Mouse (Mus musculus): ENCODE measurements around the gene Smap1. TPM values are rescaled to one million over a fixed set of nuclear protein-coding genes. Genes with fewer than 3 reads are reported as not detected.

Smap1 gene
- polyA plus RNA-seq, 1 experiment from 2014 or later, result 41.7 TPM

DNA sequence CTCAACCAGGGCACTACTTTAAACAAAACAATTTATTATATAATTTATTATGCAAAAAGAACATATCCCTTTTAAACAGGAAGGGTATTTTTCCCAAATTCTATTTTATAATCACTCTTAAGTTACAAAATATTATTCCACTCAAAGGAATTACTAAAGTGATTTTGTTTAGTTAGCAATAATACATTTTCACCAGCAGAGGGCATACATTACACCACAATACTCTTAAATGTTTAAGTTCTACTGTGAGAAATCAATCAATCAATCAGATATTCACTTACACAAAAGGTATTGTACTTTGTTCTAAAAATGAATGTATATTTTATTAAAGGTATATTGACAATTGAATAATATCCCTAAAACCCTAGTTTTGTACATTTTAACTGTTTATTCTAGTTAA is 16.0 kb downstream of the Smap1 start:
- ATAC-seq (replicated peaks; ENCODE audit: low FRiP score), result no peak

DNA sequence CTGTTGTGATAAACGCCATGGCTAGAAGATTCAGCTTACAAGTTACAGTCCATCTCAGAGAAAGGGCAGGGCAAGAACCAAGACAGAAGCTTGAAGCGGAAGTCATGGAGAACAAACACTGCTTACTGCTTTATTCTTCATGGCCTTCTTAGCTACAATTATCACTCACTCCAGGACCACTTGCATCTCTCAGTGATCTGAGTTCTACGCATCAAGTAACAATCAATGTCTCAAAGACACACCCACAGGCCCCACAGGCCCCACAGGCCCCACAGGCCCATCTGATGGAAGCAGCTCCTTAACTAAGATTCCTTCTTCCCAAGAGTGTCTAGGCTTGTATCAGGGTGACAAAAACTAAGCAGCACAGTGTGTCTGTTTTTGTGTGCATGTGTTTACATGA is 18.8 kb downstream of the Smap1 start:
- Histone ChIP-seq H3K27ac (no peak overlapping the region), H3K27me3 (no peaks in the 10 kb centered on the region), H3K36me3 (no peaks in the 10 kb centered on the region), H3K4me3 (replicated peaks) (no peak overlapping the region), H3K9me3 (replicated peaks) (no peaks in the 10 kb centered on the region), H3K4me2 (no peak overlapping the region), H3K4me1 (0 out of 2 replicates have a peak, but pooled peaks cover 2% of the 10 kb centered on the region), H3K9ac (no peak overlapping the region)
- 88% methylated on average over 3 of the region's 3 CpGs for WGBS
- no peak for ATAC-seq (replicated peaks; ENCODE audit: low FRiP score)

More for the DNA sequence above, 16.0 kb downstream of the Smap1 start:
- Histone ChIP-seq H3K36me3 (0 out of 2 replicates have a peak, but pooled peaks cover 2% of the 10 kb centered on the region), H3K4me3 (replicated peaks) (no peak overlapping the region), H3K9me3 (replicated peaks) (no peaks in the 10 kb centered on the region), H3K27me3 (no peaks in the 10 kb centered on the region), H3K27ac (no peak overlapping the region), H3K4me2 (no peak overlapping the region), H3K4me1 (0 out of 2 replicates have a peak, but pooled peaks cover 2% of the 10 kb centered on the region), H3K9ac (no peak overlapping the region)

DNA sequence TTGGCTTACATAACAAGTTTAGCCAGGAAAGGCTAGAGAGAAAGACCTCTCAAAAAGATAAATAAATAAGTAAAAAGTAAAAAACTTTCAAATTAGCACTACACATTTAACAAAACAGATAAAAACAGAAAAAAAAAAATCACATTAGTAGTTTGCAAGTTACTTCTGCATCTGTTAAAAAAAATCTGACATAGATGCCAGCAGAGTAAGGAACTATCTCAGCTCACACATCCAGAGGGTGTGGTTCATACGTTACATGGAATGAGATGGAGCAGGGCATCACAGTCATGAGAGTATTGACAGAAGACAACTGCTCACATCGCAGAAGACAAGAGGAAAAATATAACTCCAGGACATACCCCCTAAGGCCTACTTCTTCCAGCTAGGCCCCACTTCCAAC is 19.4 kb downstream of the Smap1 start:
- no peaks in the 10 kb centered on the region for H3K27me3 ChIP-seq
- no peak overlapping the region for H3K27ac ChIP-seq
- no peak for ATAC-seq (replicated peaks; ENCODE audit: low FRiP score)
- 0 out of 2 replicates have a peak, but pooled peaks cover 2% of the 10 kb centered on the region for H3K4me1 ChIP-seq
- H3K4me3 ChIP-seq (replicated peaks), result no peak overlapping the region
- 82% methylated on average over 2 of the region's 2 CpGs for WGBS
- H3K36me3 ChIP-seq, result no peaks in the 10 kb centered on the region
- H3K9me3 ChIP-seq (replicated peaks), result no peaks in the 10 kb centered on the region
- no peak overlapping the region for H3K4me2 ChIP-seq
- H3K9ac ChIP-seq, result no peak overlapping the region

DNA sequence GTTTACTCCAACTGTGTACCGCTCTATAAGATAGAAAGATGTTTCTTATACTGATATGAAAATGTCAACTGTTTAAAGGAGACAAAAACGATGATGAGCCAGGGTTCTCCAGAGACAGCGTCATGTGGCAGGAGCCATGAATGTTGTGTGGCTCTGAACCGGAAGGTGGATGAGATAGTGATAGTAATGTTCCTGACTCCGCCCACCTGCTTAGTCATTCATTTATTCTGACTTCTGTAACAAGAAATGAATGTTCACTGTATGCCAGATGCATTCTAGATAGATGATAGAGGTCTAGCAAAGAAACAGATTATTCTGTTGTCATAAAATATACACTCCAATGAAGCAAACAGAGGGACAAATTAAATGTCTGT is 22.5 kb downstream of the Smap1 start:
- WGBS, result 86% methylated on average over 5 of the region's 5 CpGs
- no peaks in the 10 kb centered on the region for H3K36me3 ChIP-seq
- no peak for ATAC-seq (replicated peaks; ENCODE audit: low FRiP score)
- no peak overlapping the region for H3K27ac ChIP-seq
- H3K4me1 ChIP-seq, result 0 out of 2 replicates have a peak, but pooled peaks cover 2% of the 10 kb centered on the region
- H3K27me3 ChIP-seq, result no peaks in the 10 kb centered on the region
- no peaks in the 10 kb centered on the region for H3K9me3 ChIP-seq (replicated peaks)
- H3K4me3 ChIP-seq (replicated peaks), result no peak overlapping the region
- no peak overlapping the region for H3K4me2 ChIP-seq
- H3K9ac ChIP-seq, result no peak overlapping the region

DNA sequence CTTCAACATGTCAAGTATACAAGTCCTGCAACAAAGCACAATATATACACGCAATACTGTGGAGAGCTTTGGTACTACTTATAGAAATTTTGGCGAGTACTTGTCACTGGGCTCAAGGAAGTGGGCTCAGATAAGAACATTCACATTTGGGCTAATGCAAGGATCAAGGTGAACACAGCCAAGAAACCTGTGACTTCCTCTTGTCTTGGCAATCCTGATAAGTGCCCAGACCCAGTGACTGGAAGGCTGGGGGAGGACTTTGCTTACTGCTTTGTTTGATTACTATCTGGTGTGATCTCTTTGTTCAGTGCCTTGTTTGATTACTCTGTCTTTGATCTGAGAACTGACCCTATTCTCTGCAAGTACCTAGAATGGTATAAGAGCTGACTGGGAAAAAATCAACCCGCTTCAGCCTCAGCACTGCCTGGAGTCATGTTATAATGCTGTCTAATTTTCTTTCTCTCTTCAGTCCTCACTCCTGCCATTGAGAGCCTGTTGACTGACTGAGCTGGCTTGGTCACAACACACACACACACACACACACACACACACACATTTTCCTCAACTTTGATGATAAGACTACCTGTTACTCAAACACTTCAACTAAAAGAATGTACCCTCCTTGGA is 23.0 kb downstream of the Smap1 start:
- Histone ChIP-seq H3K4me3 (replicated peaks) (no peak overlapping the region), H3K9ac (no peak overlapping the region), H3K27me3 (no peaks in the 10 kb centered on the region), H3K27ac (no peak overlapping the region), H3K9me3 (replicated peaks) (no peaks in the 10 kb centered on the region), H3K36me3 (no peaks in the 10 kb centered on the region), H3K4me2 (no peak overlapping the region), H3K4me1 (0 out of 2 replicates have a peak, but pooled peaks cover 2% of the 10 kb centered on the region)
- no peak for ATAC-seq (replicated peaks; ENCODE audit: low FRiP score)
- 86% methylated on average over 3 of the region's 3 CpGs for WGBS

DNA sequence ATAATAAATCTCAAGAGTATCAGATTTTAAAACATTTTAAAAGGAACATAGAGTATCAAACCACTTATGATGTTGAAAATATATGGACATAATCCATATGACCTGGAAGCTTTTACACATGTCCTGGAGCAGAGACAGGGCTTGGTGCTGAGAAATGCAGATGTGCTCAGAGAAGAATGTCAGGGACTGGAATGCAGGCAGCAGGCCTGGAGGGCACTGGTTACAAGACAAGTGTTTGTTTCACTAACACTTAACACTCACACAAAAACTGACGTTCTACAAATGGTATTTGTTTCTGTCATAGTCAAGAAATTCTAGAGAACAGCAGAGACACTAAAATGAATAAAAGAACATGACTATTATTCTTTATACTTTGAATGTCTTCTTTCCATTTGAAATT is 30.0 kb downstream of the Smap1 start:
- H3K4me2 ChIP-seq, result no peak overlapping the region
- no peak for ATAC-seq (replicated peaks; ENCODE audit: low FRiP score)
- no peak overlapping the region for H3K27ac ChIP-seq
- WGBS, result 57% methylated on average over 1 of the region's 1 CpGs
- H3K4me3 ChIP-seq (replicated peaks), result no peak overlapping the region
- H3K36me3 ChIP-seq, result no peaks in the 10 kb centered on the region
- no peaks in the 10 kb centered on the region for H3K9me3 ChIP-seq (replicated peaks)
- no peaks in the 10 kb centered on the region for H3K27me3 ChIP-seq
- H3K4me1 ChIP-seq, result no peaks in the 10 kb centered on the region
- H3K9ac ChIP-seq, result no peak overlapping the region

DNA sequence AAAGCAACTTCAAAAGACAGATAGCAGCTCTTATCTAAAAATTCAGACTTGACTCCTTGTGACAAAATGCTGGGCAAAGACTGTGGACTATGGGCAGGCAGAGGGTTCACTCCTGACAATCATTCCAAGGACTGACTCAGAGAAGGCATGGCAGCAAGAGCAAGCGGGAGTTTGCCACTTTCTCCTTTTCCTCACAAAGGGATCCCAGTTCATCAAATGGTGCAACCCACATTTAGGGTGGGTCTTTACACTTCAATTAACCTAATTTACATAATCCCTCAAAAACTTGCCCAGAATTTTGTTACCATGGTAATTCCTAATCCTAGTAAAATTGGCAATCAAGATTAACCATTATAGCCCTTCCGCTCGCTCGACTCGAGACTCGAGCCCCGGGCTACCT is 37.2 kb downstream of the Smap1 start:
- H3K27ac ChIP-seq, result no peak overlapping the region
- no peak overlapping the region for H3K4me2 ChIP-seq
- H3K27me3 ChIP-seq, result no peaks in the 10 kb centered on the region
- no peaks in the 10 kb centered on the region for H3K9me3 ChIP-seq (replicated peaks)
- 95% methylated on average over 7 of the region's 7 CpGs for WGBS
- no peak overlapping the region for H3K9ac ChIP-seq
- no peaks in the 10 kb centered on the region for H3K4me1 ChIP-seq
- no peak overlapping the region for H3K4me3 ChIP-seq (replicated peaks)
- ATAC-seq (replicated peaks; ENCODE audit: low FRiP score), result no peak
- no peaks in the 10 kb centered on the region for H3K36me3 ChIP-seq

DNA sequence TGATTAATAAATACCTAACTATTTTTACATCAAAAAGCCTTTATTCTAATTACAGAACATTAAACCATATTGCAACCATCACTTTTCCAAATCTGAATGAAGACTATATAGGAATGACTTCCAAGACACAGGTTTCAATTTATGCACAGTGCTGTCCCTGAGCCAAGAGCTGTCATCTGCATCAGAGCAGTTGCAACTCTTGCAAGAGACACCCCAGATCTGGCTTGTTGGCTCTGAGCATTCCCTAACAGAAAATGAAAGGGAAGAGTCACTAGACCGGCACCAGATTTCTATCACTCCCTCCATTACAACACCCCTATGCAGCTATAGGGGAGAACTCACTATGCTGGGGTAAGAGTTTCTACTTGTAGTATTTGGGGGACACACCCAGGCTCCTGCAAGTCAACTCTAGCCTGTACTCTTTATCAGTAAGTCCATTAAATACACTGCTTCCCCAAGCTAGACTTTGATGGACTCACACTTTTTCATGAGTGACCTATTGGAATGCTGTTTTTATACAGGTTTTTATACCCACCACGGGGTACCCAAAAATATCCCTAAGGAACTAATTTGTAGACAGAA is 37.9 kb downstream of the Smap1 start:
- Histone ChIP-seq H3K9me3 (replicated peaks) (no peaks in the 10 kb centered on the region), H3K9ac (no peak overlapping the region), H3K36me3 (no peaks in the 10 kb centered on the region), H3K27ac (no peak overlapping the region), H3K27me3 (no peaks in the 10 kb centered on the region), H3K4me2 (no peak overlapping the region), H3K4me3 (replicated peaks) (no peak overlapping the region), H3K4me1 (no peaks in the 10 kb centered on the region)
- ATAC-seq (replicated peaks; ENCODE audit: low FRiP score), result no peak
- 92% methylated on average over 2 of the region's 2 CpGs for whole genome bisulfite sequencing

DNA sequence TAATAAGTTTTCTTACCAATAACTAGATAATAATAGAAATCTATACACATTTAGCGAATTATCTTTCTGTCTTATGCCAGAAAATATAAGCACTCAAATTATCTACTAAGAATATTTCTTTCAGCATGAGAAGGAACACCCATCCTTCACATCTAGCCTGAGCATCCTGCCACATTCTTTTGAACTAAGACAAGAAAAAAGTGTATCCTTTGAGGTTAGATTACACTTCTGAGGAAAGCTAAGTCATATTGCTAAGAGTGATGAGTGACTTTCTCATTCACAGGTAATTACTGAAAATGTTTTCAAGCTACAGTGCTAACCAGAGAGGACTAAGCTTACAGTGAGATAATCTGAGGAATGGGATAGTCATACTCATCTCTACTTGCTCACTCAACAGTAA is 39.4 kb downstream of the Smap1 start:
- no peak overlapping the region for H3K27ac ChIP-seq
- no peak overlapping the region for H3K9ac ChIP-seq
- no peak overlapping the region for H3K4me3 ChIP-seq (replicated peaks)
- H3K27me3 ChIP-seq, result no peaks in the 10 kb centered on the region
- no peaks in the 10 kb centered on the region for H3K9me3 ChIP-seq (replicated peaks)
- H3K4me2 ChIP-seq, result no peak overlapping the region
- H3K36me3 ChIP-seq, result no peaks in the 10 kb centered on the region
- no peaks in the 10 kb centered on the region for H3K4me1 ChIP-seq
- WGBS, result 94% methylated on average over 1 of the region's 1 CpGs
- no peak for ATAC-seq (replicated peaks; ENCODE audit: low FRiP score)

DNA sequence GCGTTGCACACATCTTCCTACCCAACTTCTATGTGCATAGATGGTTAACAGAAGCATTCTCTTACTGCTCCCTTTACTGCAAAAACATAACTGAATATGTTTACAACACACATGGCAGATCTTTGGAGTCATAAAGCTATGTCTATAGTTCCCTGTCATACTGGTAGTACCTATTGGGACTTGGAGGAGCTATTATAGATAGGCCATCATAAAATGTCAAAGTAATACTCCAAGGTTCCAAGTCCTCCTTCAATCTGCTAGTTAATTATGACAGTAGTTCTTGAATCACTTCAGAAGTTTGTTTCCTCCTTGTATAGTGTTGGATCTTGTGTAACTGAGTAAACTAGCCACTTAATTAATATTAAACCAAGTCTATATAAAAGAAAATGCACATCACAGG is 49.9 kb downstream of the Smap1 start:
- H3K9ac ChIP-seq, result no peak overlapping the region
- H3K4me1 ChIP-seq, result no peaks in the 10 kb centered on the region
- no peak overlapping the region for H3K4me3 ChIP-seq (replicated peaks)
- no peak overlapping the region for H3K4me2 ChIP-seq
- WGBS, result 94% methylated on average over 1 of the region's 1 CpGs
- peaks cover 33% of the 10 kb centered on the region for H3K36me3 ChIP-seq
- H3K27me3 ChIP-seq, result no peaks in the 10 kb centered on the region
- no peaks in the 10 kb centered on the region for H3K9me3 ChIP-seq (replicated peaks)
- no peak for ATAC-seq (replicated peaks; ENCODE audit: low FRiP score)
- no peak overlapping the region for H3K27ac ChIP-seq

DNA sequence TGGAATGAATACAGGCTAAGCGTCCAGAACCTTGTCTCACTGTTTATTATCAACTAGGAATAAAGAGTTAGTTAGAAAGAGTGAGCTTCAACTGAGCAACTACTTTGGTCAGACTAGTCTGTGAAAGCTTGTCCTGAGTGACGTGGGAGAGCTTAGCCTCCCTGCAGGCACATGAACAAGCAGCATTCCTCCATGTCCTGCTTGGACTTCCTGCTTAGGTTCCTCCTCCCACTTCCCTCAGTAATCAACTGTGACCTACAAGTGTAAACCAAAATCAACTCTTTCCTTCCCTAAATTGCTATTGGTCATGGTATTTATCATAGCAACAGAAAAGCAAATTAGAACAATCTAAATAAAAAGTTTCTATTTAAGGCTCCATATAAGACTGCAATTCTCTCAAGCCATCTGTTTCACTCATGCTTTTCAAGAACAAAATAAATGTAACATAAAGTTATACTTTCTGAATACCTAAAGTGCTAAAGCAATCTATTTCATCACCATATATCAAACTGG is 54.7 kb downstream of the Smap1 start:
- ATAC-seq (replicated peaks; ENCODE audit: low FRiP score), result no peak
- no peak overlapping the region for H3K4me3 ChIP-seq (replicated peaks)
- WGBS, result 65% methylated on average over 2 of the region's 2 CpGs
- H3K9ac ChIP-seq, result no peak overlapping the region
- H3K36me3 ChIP-seq, result peaks cover 16% of the 10 kb centered on the region; the same call in 1 of the 2 replicates
- no peaks in the 10 kb centered on the region for H3K4me1 ChIP-seq
- no peaks in the 10 kb centered on the region for H3K9me3 ChIP-seq (replicated peaks)
- H3K4me2 ChIP-seq, result no peak overlapping the region
- no peak overlapping the region for H3K27ac ChIP-seq
- H3K27me3 ChIP-seq, result no peaks in the 10 kb centered on the region

DNA sequence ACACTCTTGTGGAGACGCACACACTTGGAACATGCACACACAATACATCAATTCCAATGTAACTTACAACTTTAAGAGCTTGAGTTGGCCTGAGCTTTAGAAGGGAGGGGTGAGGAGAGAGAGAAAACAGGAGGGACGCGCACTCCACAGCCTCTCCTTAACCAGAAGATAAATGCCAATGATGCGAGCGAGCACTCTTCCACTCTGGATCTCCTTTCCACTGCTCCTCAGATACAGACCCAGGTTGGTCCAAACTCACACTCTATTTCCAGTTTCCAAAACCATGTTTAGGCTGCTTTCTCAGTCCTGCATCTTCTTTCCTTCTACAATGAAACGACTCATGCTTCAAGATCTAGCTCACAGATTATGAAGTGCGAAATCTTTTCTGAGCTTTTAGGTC is 56.6 kb downstream of the Smap1 start:
- peaks cover 7% of the 10 kb centered on the region; the same call in 1 of the 2 replicates for H3K36me3 ChIP-seq
- H3K4me1 ChIP-seq, result no peaks in the 10 kb centered on the region
- WGBS, result 91% methylated on average over 7 of the region's 7 CpGs

DNA sequence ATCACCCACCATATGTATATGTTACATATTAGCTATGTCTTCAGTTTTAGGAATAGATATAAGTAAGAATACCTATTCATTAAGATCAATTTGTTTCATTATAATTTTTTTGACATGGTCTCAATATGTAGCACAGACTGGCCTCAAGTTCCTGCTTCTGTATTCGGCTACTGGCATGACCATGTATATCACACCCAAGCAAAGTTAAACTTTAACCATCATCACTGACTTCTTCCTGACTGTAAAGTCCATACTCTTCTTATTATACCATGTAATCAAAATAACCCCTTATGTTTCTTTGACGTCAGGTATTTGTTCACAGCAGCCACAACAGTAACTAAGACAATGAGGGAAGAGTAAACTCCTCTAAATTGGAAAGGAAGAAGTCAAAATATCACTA is 61.2 kb downstream of the Smap1 start:
- no peak overlapping the region for H3K4me2 ChIP-seq
- no peak overlapping the region for H3K27ac ChIP-seq
- H3K36me3 ChIP-seq, result peaks cover 41% of the 10 kb centered on the region
- no peaks in the 10 kb centered on the region for H3K27me3 ChIP-seq
- H3K4me1 ChIP-seq, result no peaks in the 10 kb centered on the region
- H3K9ac ChIP-seq, result no peak overlapping the region
- no peaks in the 10 kb centered on the region for H3K9me3 ChIP-seq (replicated peaks)
- no peak overlapping the region for H3K4me3 ChIP-seq (replicated peaks)
- ATAC-seq (replicated peaks; ENCODE audit: low FRiP score), result no peak
- WGBS, result 73% methylated on average over 2 of the region's 2 CpGs

More for the DNA sequence above, 56.6 kb downstream of the Smap1 start:
- ATAC-seq (replicated peaks; ENCODE audit: low FRiP score), result no peak
- Histone ChIP-seq H3K27me3 (no peaks in the 10 kb centered on the region), H3K4me3 (replicated peaks) (no peak overlapping the region), H3K4me2 (no peak overlapping the region), H3K27ac (no peak overlapping the region), H3K9ac (no peak overlapping the region), H3K9me3 (replicated peaks) (no peaks in the 10 kb centered on the region)
